Comparison of ENCODE assay signal across 8 mouse cellular contexts in the genomic region with DNA sequence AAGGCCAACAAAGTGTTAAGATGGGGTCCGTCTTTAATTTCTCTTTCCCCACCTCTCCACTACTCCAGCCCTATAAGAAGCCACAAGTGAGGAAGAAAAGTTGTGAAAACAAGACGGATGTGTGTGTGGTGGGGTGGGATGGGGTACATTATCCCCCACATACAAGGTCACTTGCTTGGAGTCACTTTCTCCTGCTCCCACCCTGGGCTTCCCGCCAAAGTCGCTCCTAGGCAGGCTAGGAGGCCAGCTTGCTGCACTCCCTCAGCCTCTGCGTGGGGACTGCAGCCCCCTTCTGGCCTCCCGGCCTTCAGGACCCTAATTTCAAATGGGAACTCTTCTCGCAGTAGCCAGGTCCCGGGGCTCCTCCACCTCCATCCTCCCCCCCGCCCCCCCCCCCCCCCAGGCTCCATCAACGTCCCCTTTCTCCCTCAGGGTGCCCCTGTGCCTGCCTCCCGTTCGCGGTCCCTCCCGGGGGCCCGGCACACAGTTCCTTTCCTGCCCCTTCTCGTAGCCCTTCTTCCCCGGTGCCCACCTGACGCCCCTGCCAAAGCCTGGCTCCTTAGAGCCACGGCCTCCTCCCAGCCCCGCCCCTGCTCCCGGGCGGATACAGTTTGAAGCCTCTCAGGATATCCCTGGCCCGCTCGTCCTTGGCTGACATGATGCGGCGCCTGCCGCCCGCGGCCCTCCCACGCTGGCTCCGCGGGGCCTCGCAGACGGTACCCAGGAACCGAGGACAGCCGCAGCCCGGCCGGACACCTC. TPM values are rescaled to one million over a fixed set of nuclear protein-coding genes. Genes with fewer than 3 reads are reported as not detected.
DNase-seq lines count a peak whose midpoint lies in the region; ATAC-seq and TF ChIP-seq lines count a peak whose summit lies in the region.

No protein-coding gene starts in this region.

- peak overlapping the region; percentile 76 for H3K4me2 ChIP-seq in forebrain, embryonic 14.5 days (ENCODE audit: low read length)

- peak overlapping the region; percentile 65 for H3K27ac ChIP-seq in forebrain, embryonic 14.5 days (ENCODE audit: low read depth, low read length)
- H3K27ac ChIP-seq in small intestine, adult 2 months (ENCODE audit: insufficient read depth, low read depth, low read length), result no peak overlapping the region

- no peak for TF ChIP-seq CTCF in small intestine, adult 2 months (IDR thresholded peaks at IDR 0.05; ENCODE audit: extremely low read depth, insufficient read length, insufficient replicate concordance, low read depth, low read length)

- ATAC-seq in cerebellum, adult (ENCODE audit: insufficient number of reproducible peaks, low FRiP score, low TSS enrichment), result no peak; the same call in 1 of the 2 replicates
- ATAC-seq in forebrain, embryonic 14.5 days, result peak; percentile 83

- H3K36me3 ChIP-seq in forebrain, embryonic 14.5 days (ENCODE audit: control insufficient read depth, insufficient read depth, low read length), result no peaks in the 10 kb centered on the region
- H3K36me3 ChIP-seq in small intestine, adult 2 months (ENCODE audit: control insufficient read depth, insufficient read depth, low read length), result no peaks in the 10 kb centered on the region

- peak overlapping the region; percentile 89 for H3K4me3 ChIP-seq in forebrain, embryonic 14.5 days (ENCODE audit: low read depth, low read length)
- H3K4me3 ChIP-seq in small intestine, adult 2 months (ENCODE audit: low read depth, low read length), result peak overlapping the region; percentile 76

- peak overlapping the region; percentile 89 for H3K9ac ChIP-seq in forebrain, embryonic 14.5 days (ENCODE audit: low read length)

- WGBS in forebrain, embryonic 14.5 days, result 1% methylated on average over 35 of the region's 38 CpGs
- 3% methylated on average over 35 of the region's 38 CpGs for WGBS in small intestine, adult 2 months

- H3K9me3 ChIP-seq in forebrain, embryonic 14.5 days (replicated peaks; ENCODE audit: control insufficient read depth, low read length), result no peaks in the 10 kb centered on the region

- no peak for TF ChIP-seq POLR2A in small intestine, adult 2 months (IDR thresholded peaks at IDR 0.05; ENCODE audit: low read depth, low read length)

- DNase-seq in cerebellum, adult 11 months, result peak; percentile 45
- DNase-seq in urinary bladder, postnatal 14 days (ENCODE audit: low spot score), result peak; percentile 9
- DNase-seq in urinary bladder, adult 2 months (ENCODE audit: low spot score), result no peak
- DNase-seq in forebrain, embryonic 14.5 days (ENCODE audit: low spot score), result peak; percentile 43
- DNase-seq in kidney, adult 9 months, result peak; percentile 12
- DNase-seq in lung, postnatal 10 days, result peak; percentile 78

- peaks cover 5% of the 10 kb centered on the region; the same call in 1 of the 2 replicates for H3K4me1 ChIP-seq in forebrain, embryonic 14.5 days (ENCODE audit: control insufficient read depth, insufficient read depth, low read length)
- peaks cover 6% of the 10 kb centered on the region for H3K4me1 ChIP-seq in small intestine, adult 2 months (ENCODE audit: control insufficient read depth, insufficient read depth, insufficient read length, low read length)

- no peaks in the 10 kb centered on the region for H3K27me3 ChIP-seq in forebrain, embryonic 14.5 days (replicated peaks; ENCODE audit: control insufficient read depth, insufficient read depth, low read length)
- H3K27me3 ChIP-seq in small intestine, adult 2 months (ENCODE audit: control insufficient read depth, insufficient read depth, low read length), result no peaks in the 10 kb centered on the region

RNA-seq across cellular contexts. Expression of a gene that starts 0.6 kb away (rescaled TPM):
- polyA plus RNA-seq in urinary bladder, adult 2 months (2012; rRNA removed), result 48.0 and 49.0 TPM in 2 replicates
- 78.1 and 86.3 TPM in 2 replicates for polyA plus RNA-seq in forebrain, embryonic 14.5 days (2014; fragmentation: Nextera tagmentation; extraction: Ambion mirVana)
- polyA plus RNA-seq in small intestine, adult 2 months (2012; rRNA removed), result 4.0 and 9.7 TPM in 2 replicates

RNA-seq across cellular contexts. Expression of a gene that starts 0.8 kb away (rescaled TPM):
- polyA plus RNA-seq in urinary bladder, adult 2 months (2012; rRNA removed), result 22.0 and 34.3 TPM in 2 replicates
- 61.7 and 65.4 TPM in 2 replicates for polyA plus RNA-seq in forebrain, embryonic 14.5 days (2014; fragmentation: Nextera tagmentation; extraction: Ambion mirVana)
- 10.7 and 18.4 TPM in 2 replicates for polyA plus RNA-seq in small intestine, adult 2 months (2012; rRNA removed)

RNA-seq across cellular contexts. Expression of a gene that starts 55.3 kb away (rescaled TPM):
- 836 and 1,054 TPM in 2 replicates for polyA plus RNA-seq in urinary bladder, adult 2 months (2012; rRNA removed)
- polyA plus RNA-seq in forebrain, embryonic 14.5 days (2014; fragmentation: Nextera tagmentation; extraction: Ambion mirVana), result 2,309 and 2,480 TPM in 2 replicates
- polyA plus RNA-seq in small intestine, adult 2 months (2012; rRNA removed), result 212 and 749 TPM in 2 replicates
